Mouse (Mus musculus) kidney, embryonic 16.5 days (tissue): ENCODE results near the gene Selenoi. TPM values are rescaled to one million over a fixed set of nuclear protein-coding genes. Genes with fewer than 3 reads are reported as not detected.
A peak's percentile ranks its signal among the peaks of the same experiment; 100 is the strongest.

Experiments
- ATAC-seq: fragments of 200-750 bp; cut with Nextera tagmentation; 2 replicates; pipeline ENCODE4 v1.8.0; 2017; ENCODE audit warnings: moderate TSS enrichment; ENCODE audit not compliant: low FRiP score, low TSS enrichment
- H3K27ac ChIP-seq: fragments of 300-500 bp; sonication (generic); 2 replicates; pipeline ENCODE4 v1.5.1; 2014; ENCODE audit warnings: low read length
- H3K27me3 ChIP-seq: fragments of 300-500 bp; sonication (generic); 2 replicates; pipeline ENCODE4 v1.6.1; 2014; ENCODE audit warnings: low read length, control low read depth, mixed read lengths; ENCODE audit not compliant: insufficient read depth
- H3K36me3 ChIP-seq: fragments of 300-500 bp; sonication (generic); 2 replicates; pipeline ENCODE4 v1.6.1; 2014; ENCODE audit warnings: low read length, control low read depth, mixed read lengths; ENCODE audit not compliant: insufficient read depth
- H3K4me1 ChIP-seq: fragments of 300-500 bp; sonication (generic); 2 replicates; pipeline ENCODE4 v1.6.1; 2014; ENCODE audit warnings: low read length, control low read depth, mixed read lengths; ENCODE audit not compliant: insufficient read depth
- H3K4me2 ChIP-seq: fragments of 300-500 bp; sonication (generic); replicated peaks from 2 replicates; pipeline ENCODE4 v1.6.1; 2014; ENCODE audit warnings: low read depth, low read length
- H3K4me3 ChIP-seq: fragments of 300-500 bp; sonication (generic); 2 replicates; pipeline ENCODE4 v1.5.1; 2014; ENCODE audit warnings: mild to moderate bottlenecking, low read length
- H3K9ac ChIP-seq: fragments of 300-500 bp; sonication (generic); replicated peaks from 2 replicates; pipeline ENCODE4 v1.6.1; 2014; ENCODE audit warnings: low read length
- H3K9me3 ChIP-seq: fragments of 300-500 bp; sonication (generic); 2 replicates; pipeline ENCODE4 v1.6.1; 2016; ENCODE audit warnings: low read length, control low read depth
- WGBS: fragments of 180-500 bp; shearing (Covaris S2); extraction: QIAGEN DNeasy Blood & Tissue Kit; methylation state at CpG from one replicate; pipeline ENCODE4 v1.1.7; 2014; 5-methylcytosine and 5-hydroxymethylcytosine counted together
- polyA plus RNA-seq: library from polyadenylated mRNA; unstranded; fragments of >200 nt; fragmentation: Nextera tagmentation; extraction: Ambion mirVana; gene quantifications from 2 replicates; pipeline ENCODE4 v1.2.1, GENCODE M21; 2015

Selenoi gene
- polyA plus RNA-seq: 14.5 and 18.2 TPM in 2 replicates

GRCm38 (mm10) chr5:30232271-30232971 is at the start of gene Selenoi:
Gene Selenoi (plus strand): TSS chr5:30232581.
- Histone ChIP-seq H3K4me2 (peak within 1 kb of the TSS; percentile 80), H3K36me3 (peaks cover 11% of the 10 kb centered on the region; the same call in 1 of the 2 replicates), H3K4me1 (peaks cover 21% of the 10 kb centered on the region), H3K27ac (peak within 1 kb of the TSS; percentile 86), H3K9ac (peak within 1 kb of the TSS; percentile 82), H3K9me3 (peaks cover 11% of the 10 kb centered on the region), H3K27me3 (no peaks in the 10 kb centered on the region), H3K4me3 (peak within 1 kb of the TSS; percentile 86)
- ATAC-seq: peak; percentile 100
- WGBS: 2% methylated on average over 71 of the region's 71 CpGs

- 92% methylated on average over 12 of the region's 12 CpGs for WGBS
- H3K36me3 ChIP-seq: peaks cover 30% of the 10 kb centered on the region
- H3K4me2 ChIP-seq: no peak overlapping the region
- no peak for ATAC-seq
- no peak overlapping the region for H3K9ac ChIP-seq
- no peak overlapping the region for H3K27ac ChIP-seq
- H3K4me1 ChIP-seq: no peaks in the 10 kb centered on the region
- H3K4me3 ChIP-seq: no peak overlapping the region
- no peaks in the 10 kb centered on the region for H3K9me3 ChIP-seq
- no peaks in the 10 kb centered on the region for H3K27me3 ChIP-seq
Measured at GRCm38 (mm10) chr5:30187687-30188485, 44.5 kb upstream of the Selenoi start.

- no peak overlapping the region for H3K9ac ChIP-seq
- 86% methylated on average over 1 of the region's 1 CpGs for WGBS
- H3K4me1 ChIP-seq: no peaks in the 10 kb centered on the region
- no peaks in the 10 kb centered on the region for H3K9me3 ChIP-seq
- H3K4me2 ChIP-seq: no peak overlapping the region
- no peak for ATAC-seq
- peaks cover 11% of the 10 kb centered on the region; the same call in 1 of the 2 replicates for H3K36me3 ChIP-seq
- H3K4me3 ChIP-seq: no peak overlapping the region
- H3K27ac ChIP-seq: no peak overlapping the region
- no peaks in the 10 kb centered on the region for H3K27me3 ChIP-seq
Measured at GRCm38 (mm10) chr5:30192452-30192851, 39.9 kb upstream of the Selenoi start.

GRCm38 (mm10) chr5:30195340-30195739 is 37.0 kb upstream of the Selenoi start:
- Histone ChIP-seq H3K4me1 (no peaks in the 10 kb centered on the region), H3K27ac (no peak overlapping the region), H3K9me3 (no peaks in the 10 kb centered on the region), H3K9ac (no peak overlapping the region), H3K4me3 (no peak overlapping the region), H3K4me2 (no peak overlapping the region), H3K27me3 (no peaks in the 10 kb centered on the region), H3K36me3 (0 out of 2 replicates have a peak, but pooled peaks cover 3% of the 10 kb centered on the region)
- no peak for ATAC-seq
- WGBS: 89% methylated on average over 5 of the region's 5 CpGs

GRCm38 (mm10) chr5:30198257-30198656 is 34.1 kb upstream of the Selenoi start:
- Histone ChIP-seq H3K9me3 (no peaks in the 10 kb centered on the region), H3K4me3 (no peak overlapping the region), H3K36me3 (no peaks in the 10 kb centered on the region), H3K27ac (no peak overlapping the region), H3K27me3 (no peaks in the 10 kb centered on the region), H3K4me2 (no peak overlapping the region), H3K9ac (0 out of 2 replicates have a peak overlapping the region, but pooled peaks have one; percentile 13), H3K4me1 (no peaks in the 10 kb centered on the region; the same call in 1 of the 2 replicates)
- 62% methylated on average over 7 of the region's 7 CpGs for WGBS
- ATAC-seq: no peak

- Histone ChIP-seq H3K36me3 (no peaks in the 10 kb centered on the region), H3K4me3 (no peak overlapping the region), H3K9ac (no peak overlapping the region), H3K27ac (no peak overlapping the region), H3K4me1 (no peaks in the 10 kb centered on the region; the same call in 1 of the 2 replicates), H3K27me3 (no peaks in the 10 kb centered on the region), H3K4me2 (no peak overlapping the region), H3K9me3 (no peaks in the 10 kb centered on the region)
- ATAC-seq: no peak
- WGBS: 45% methylated on average over 5 of the region's 5 CpGs
Measured at GRCm38 (mm10) chr5:30201521-30201920, 30.9 kb upstream of the Selenoi start.

- 83% methylated on average over 7 of the region's 7 CpGs for WGBS
- H3K4me1 ChIP-seq: no peaks in the 10 kb centered on the region; the same call in 1 of the 2 replicates
- H3K27me3 ChIP-seq: no peaks in the 10 kb centered on the region
- no peak overlapping the region for H3K9ac ChIP-seq
- no peaks in the 10 kb centered on the region for H3K36me3 ChIP-seq
- no peak for ATAC-seq
- no peak overlapping the region for H3K4me3 ChIP-seq
- no peaks in the 10 kb centered on the region for H3K9me3 ChIP-seq
- H3K4me2 ChIP-seq: no peak overlapping the region
- no peak overlapping the region for H3K27ac ChIP-seq
Measured at GRCm38 (mm10) chr5:30202221-30202620, 30.2 kb upstream of the Selenoi start.

- H3K36me3 ChIP-seq: no peaks in the 10 kb centered on the region
- H3K4me2 ChIP-seq: no peak overlapping the region
- H3K9me3 ChIP-seq: no peaks in the 10 kb centered on the region
- no peak overlapping the region for H3K9ac ChIP-seq
- no peaks in the 10 kb centered on the region for H3K27me3 ChIP-seq
- ATAC-seq: no peak
- no peaks in the 10 kb centered on the region; the same call in 1 of the 2 replicates for H3K4me1 ChIP-seq
- no peak overlapping the region for H3K27ac ChIP-seq
- WGBS: 78% methylated on average over 10 of the region's 10 CpGs
- H3K4me3 ChIP-seq: no peak overlapping the region
Measured at GRCm38 (mm10) chr5:30203216-30203885, 29.0 kb upstream of the Selenoi start.

GRCm38 (mm10) chr5:30204441-30204840 is 27.9 kb upstream of the Selenoi start:
- Histone ChIP-seq H3K9me3 (no peaks in the 10 kb centered on the region), H3K27me3 (no peaks in the 10 kb centered on the region), H3K36me3 (no peaks in the 10 kb centered on the region), H3K27ac (no peak overlapping the region), H3K4me3 (no peak overlapping the region), H3K4me1 (no peaks in the 10 kb centered on the region; the same call in 1 of the 2 replicates), H3K4me2 (no peak overlapping the region), H3K9ac (no peak overlapping the region)
- ATAC-seq: no peak
- WGBS: 35% methylated on average over 1 of the region's 1 CpGs
